Mouse (Mus musculus) kidney, adult 2 months (tissue): ENCODE results near the gene Lrrk1.

ENCODE experiments used
- CTCF ChIP-seq: fragments of 200-500 bp; conservative IDR thresholded peaks from 2 replicates; pipeline ENCODE4 v1.5.1; 2011; ENCODE audit warnings: low read depth, mild to moderate bottlenecking, control low read depth, low read length, moderate library complexity, mixed read lengths; ENCODE audit not compliant: insufficient read depth, insufficient read length
- POLR2A ChIP-seq: fragments of 200-500 bp; IDR thresholded peaks from one replicate; pipeline ENCODE4 v1.6.1; 2011; ENCODE audit warnings: low read depth, low read length, control low read depth

GRCm38 (mm10) chr7:66421903-66422302, 33.8 kb upstream of the Lrrk1 start:
- TF ChIP-seq CTCF (no peak), POLR2A (no peak)
